Mouse (Mus musculus): ENCODE data around the gene Nprl3. TPM values are rescaled to one million over a fixed set of nuclear protein-coding genes. Genes with fewer than 3 reads are reported as not detected.

Gene Nprl3
- polyA plus RNA-seq, 1 experiment from 2014 or later = 28.0 TPM

- H3K27me3 ChIP-seq (replicated peaks; ENCODE audit: control insufficient read depth, insufficient read depth, low read length) = no peaks in the 10 kb centered on the region
- H3K9me3 ChIP-seq (ENCODE audit: control insufficient read depth, low read length) = no peaks in the 10 kb centered on the region
- ATAC-seq (replicated peaks; ENCODE audit: low FRiP score, low TSS enrichment, low read depth) (no peak), DNase-seq (ENCODE audit: low spot score) (peak; percentile 38)
- no peak overlapping the region for H3K4me3 ChIP-seq (ENCODE audit: low read depth, low read length)
- H3K27ac ChIP-seq (ENCODE audit: low read depth) = no peak overlapping the region
- H3K9ac ChIP-seq (ENCODE audit: low read length) = no peak overlapping the region
- no peaks in the 10 kb centered on the region for H3K36me3 ChIP-seq (ENCODE audit: control insufficient read depth, insufficient read depth, low read length)
- H3K4me1 ChIP-seq (replicated peaks; ENCODE audit: control insufficient read depth, insufficient read depth, low read length) = no peaks in the 10 kb centered on the region
- WGBS = 90% methylated on average over 4 of the region's 4 CpGs
- no peak overlapping the region for H3K4me2 ChIP-seq (ENCODE audit: low read length)
Measured at GRCm38 (mm10) chr11:32187256-32187655, 80.3 kb downstream of the Nprl3 start.

GRCm38 (mm10) chr11:32186031-32186430 is 81.5 kb downstream of the Nprl3 start:
- no peak overlapping the region for H3K9ac ChIP-seq (ENCODE audit: low read length)
- H3K27me3 ChIP-seq (replicated peaks; ENCODE audit: control insufficient read depth, insufficient read depth, low read length) = no peaks in the 10 kb centered on the region
- H3K27ac ChIP-seq (ENCODE audit: low read depth) = no peak overlapping the region
- no peaks in the 10 kb centered on the region for H3K9me3 ChIP-seq (ENCODE audit: control insufficient read depth, low read length)
- H3K4me1 ChIP-seq (replicated peaks; ENCODE audit: control insufficient read depth, insufficient read depth, low read length) = no peaks in the 10 kb centered on the region
- no peaks in the 10 kb centered on the region for H3K36me3 ChIP-seq (ENCODE audit: control insufficient read depth, insufficient read depth, low read length)
- WGBS = 83% methylated on average over 3 of the region's 3 CpGs
- no peak overlapping the region for H3K4me2 ChIP-seq (ENCODE audit: low read length)
- H3K4me3 ChIP-seq (ENCODE audit: low read depth, low read length) = no peak overlapping the region
- no peak for ATAC-seq (replicated peaks; ENCODE audit: low FRiP score, low TSS enrichment, low read depth)
- no peak for DNase-seq (ENCODE audit: low spot score)

- 84% methylated on average over 8 of the region's 8 CpGs for WGBS
- Histone ChIP-seq H3K9ac (ENCODE audit: low read length) (no peak overlapping the region), H3K27ac (ENCODE audit: low read depth) (no peak overlapping the region), H3K27me3 (replicated peaks; ENCODE audit: control insufficient read depth, insufficient read depth, low read length) (no peaks in the 10 kb centered on the region), H3K4me1 (replicated peaks; ENCODE audit: control insufficient read depth, insufficient read depth, low read length) (no peaks in the 10 kb centered on the region), H3K4me3 (ENCODE audit: low read depth, low read length) (no peak overlapping the region), H3K4me2 (ENCODE audit: low read length) (no peak overlapping the region), H3K9me3 (ENCODE audit: control insufficient read depth, low read length) (no peaks in the 10 kb centered on the region), H3K36me3 (ENCODE audit: control insufficient read depth, insufficient read depth, low read length) (no peaks in the 10 kb centered on the region)
- DNase-seq (ENCODE audit: low spot score) (no peak), ATAC-seq (replicated peaks; ENCODE audit: low FRiP score, low TSS enrichment, low read depth) (no peak)
Measured at GRCm38 (mm10) chr11:32184469-32184868, 83.0 kb downstream of the Nprl3 start.

- Histone ChIP-seq H3K4me1 (replicated peaks; ENCODE audit: control insufficient read depth, insufficient read depth, low read length) (no peaks in the 10 kb centered on the region), H3K9me3 (ENCODE audit: control insufficient read depth, low read length) (peaks cover 4% of the 10 kb centered on the region; the same call in 1 of the 2 replicates), H3K27me3 (replicated peaks; ENCODE audit: control insufficient read depth, insufficient read depth, low read length) (no peaks in the 10 kb centered on the region), H3K36me3 (ENCODE audit: control insufficient read depth, insufficient read depth, low read length) (no peaks in the 10 kb centered on the region), H3K4me2 (ENCODE audit: low read length) (no peak overlapping the region), H3K27ac (ENCODE audit: low read depth) (no peak overlapping the region), H3K9ac (ENCODE audit: low read length) (no peak overlapping the region), H3K4me3 (ENCODE audit: low read depth, low read length) (no peak overlapping the region)
- ATAC-seq (replicated peaks; ENCODE audit: low FRiP score, low TSS enrichment, low read depth) (no peak), DNase-seq (ENCODE audit: low spot score) (peak; percentile 96)
- 47% methylated on average over 24 of the region's 25 CpGs for WGBS
Measured at GRCm38 (mm10) chr11:32181973-32182868, 85.3 kb downstream of the Nprl3 start.

GRCm38 (mm10) chr11:32181246-32181645 is 86.3 kb downstream of the Nprl3 start:
- H3K9me3 ChIP-seq (ENCODE audit: control insufficient read depth, low read length) = peaks cover 4% of the 10 kb centered on the region; the same call in 1 of the 2 replicates
- no peaks in the 10 kb centered on the region for H3K36me3 ChIP-seq (ENCODE audit: control insufficient read depth, insufficient read depth, low read length)
- 74% methylated on average over 4 of the region's 4 CpGs for WGBS
- no peaks in the 10 kb centered on the region for H3K27me3 ChIP-seq (replicated peaks; ENCODE audit: control insufficient read depth, insufficient read depth, low read length)
- no peak overlapping the region for H3K4me3 ChIP-seq (ENCODE audit: low read depth, low read length)
- ATAC-seq (replicated peaks; ENCODE audit: low FRiP score, low TSS enrichment, low read depth) = no peak
- H3K27ac ChIP-seq (ENCODE audit: low read depth) = no peak overlapping the region
- no peaks in the 10 kb centered on the region for H3K4me1 ChIP-seq (replicated peaks; ENCODE audit: control insufficient read depth, insufficient read depth, low read length)
- no peak overlapping the region for H3K4me2 ChIP-seq (ENCODE audit: low read length)
- H3K9ac ChIP-seq (ENCODE audit: low read length) = no peak overlapping the region
- no peak for DNase-seq (ENCODE audit: low spot score)

- DNase-seq (ENCODE audit: low spot score) (no peak), ATAC-seq (replicated peaks; ENCODE audit: low FRiP score, low TSS enrichment, low read depth) (no peak)
- WGBS = 84% methylated on average over 1 of the region's 1 CpGs
Measured at GRCm38 (mm10) chr11:32178506-32178905, 89.0 kb downstream of the Nprl3 start.

More at GRCm38 (mm10) chr11:32178506-32178905, 89.0 kb downstream of the Nprl3 start:
- no peak overlapping the region for H3K4me3 ChIP-seq (ENCODE audit: low read depth, low read length)
- no peaks in the 10 kb centered on the region for H3K4me1 ChIP-seq (replicated peaks; ENCODE audit: control insufficient read depth, insufficient read depth, low read length)
- no peak overlapping the region for H3K4me2 ChIP-seq (ENCODE audit: low read length)
- no peak overlapping the region for H3K9ac ChIP-seq (ENCODE audit: low read length)
- no peaks in the 10 kb centered on the region for H3K36me3 ChIP-seq (ENCODE audit: control insufficient read depth, insufficient read depth, low read length)
- H3K27me3 ChIP-seq (replicated peaks; ENCODE audit: control insufficient read depth, insufficient read depth, low read length) = no peaks in the 10 kb centered on the region
- H3K9me3 ChIP-seq (ENCODE audit: control insufficient read depth, low read length) = peaks cover 4% of the 10 kb centered on the region; the same call in 1 of the 2 replicates
- H3K27ac ChIP-seq (ENCODE audit: low read depth) = no peak overlapping the region

Other genes starting within 250 kb of the Nprl3 start
- gene Il9r, start 67.4 kb downstream of the Nprl3 start, polyA plus RNA-seq (2014; fragmentation: Nextera tagmentation; extraction: Ambion mirVana) = not detected in 2 replicates
- gene Snrnp25, start 62.3 kb downstream of the Nprl3 start, polyA plus RNA-seq (2014; fragmentation: Nextera tagmentation; extraction: Ambion mirVana) = 58.0 and 60.7 TPM in 2 replicates
- gene Rhbdf1, start 45.4 kb downstream of the Nprl3 start, polyA plus RNA-seq (2014; fragmentation: Nextera tagmentation; extraction: Ambion mirVana) = 45.6 and 57.9 TPM in 2 replicates
- 36.2 and 39.3 TPM in 2 replicates for gene Mpg, start 41.2 kb downstream of the Nprl3 start, polyA plus RNA-seq (2014; fragmentation: Nextera tagmentation; extraction: Ambion mirVana)
- 104 and 121 TPM in 2 replicates for gene Hba-x, start 8.7 kb upstream of the Nprl3 start, polyA plus RNA-seq (2014; fragmentation: Nextera tagmentation; extraction: Ambion mirVana)
- 2,039 and 2,947 TPM in 2 replicates for gene Hba-a1, start 15.8 kb upstream of the Nprl3 start, polyA plus RNA-seq (2014; fragmentation: Nextera tagmentation; extraction: Ambion mirVana)
- 0.45 and 0.58 TPM in 2 replicates for gene Hbq1b, start 19.3 kb upstream of the Nprl3 start, polyA plus RNA-seq (2014; fragmentation: Nextera tagmentation; extraction: Ambion mirVana)
- 5,179 and 7,428 TPM in 2 replicates for gene Hba-a2, start 28.8 kb upstream of the Nprl3 start, polyA plus RNA-seq (2014; fragmentation: Nextera tagmentation; extraction: Ambion mirVana)
- not detected in 2 replicates for gene Hbq1a, start 32.4 kb upstream of the Nprl3 start, polyA plus RNA-seq (2014; fragmentation: Nextera tagmentation; extraction: Ambion mirVana)
- 20.0 and 23.1 TPM in 2 replicates for gene Sh3pxd2b, start 80.1 kb upstream of the Nprl3 start, polyA plus RNA-seq (2014; fragmentation: Nextera tagmentation; extraction: Ambion mirVana)
- gene Ubtd2, start 187.7 kb upstream of the Nprl3 start, polyA plus RNA-seq (2014; fragmentation: Nextera tagmentation; extraction: Ambion mirVana) = 48.6 and 57.6 TPM in 2 replicates